Mouse (Mus musculus): ENCODE measurements around the gene Il23r.

Il23r gene

DNA sequence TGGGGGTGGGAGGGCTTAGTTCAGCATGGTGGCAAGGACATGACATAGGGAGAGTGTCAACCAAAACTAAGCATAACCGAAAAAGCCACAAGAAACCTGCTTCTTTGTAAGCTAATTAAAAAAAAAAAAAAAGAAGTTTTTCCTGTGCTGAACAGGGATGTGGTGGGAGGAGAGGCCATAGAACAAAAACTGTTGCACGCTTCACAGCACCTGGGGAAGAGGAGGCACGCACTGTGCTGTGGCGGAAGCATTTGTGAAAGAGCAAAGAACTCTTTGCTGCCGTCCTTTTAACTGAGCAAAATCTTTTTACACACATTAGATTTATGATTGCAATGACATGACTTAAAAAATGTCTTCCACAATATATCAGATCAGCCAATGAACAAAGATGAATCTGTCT lies 69.9 kb downstream of the Il23r start:
- DNase-seq, result no peak

DNA sequence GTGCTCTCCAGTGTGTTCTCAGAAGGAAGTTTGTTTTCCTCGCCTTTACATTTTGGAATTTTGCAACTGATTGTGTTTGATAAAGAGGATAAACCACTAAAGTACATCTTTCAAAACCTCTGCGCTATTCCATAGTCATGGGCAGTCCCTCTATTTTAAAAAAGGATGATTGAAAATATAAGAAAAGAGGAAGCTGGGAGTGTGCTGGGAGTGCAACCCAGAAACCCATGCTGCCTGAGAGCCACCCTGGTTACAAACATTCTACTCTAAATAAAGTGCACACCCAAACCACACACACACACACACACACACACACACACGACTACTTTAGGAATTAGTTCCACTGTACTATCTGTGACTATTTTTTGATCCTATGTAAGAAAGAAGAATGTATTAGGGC lies 75.1 kb downstream of the Il23r start:
- DNase-seq, result no peak

DNA sequence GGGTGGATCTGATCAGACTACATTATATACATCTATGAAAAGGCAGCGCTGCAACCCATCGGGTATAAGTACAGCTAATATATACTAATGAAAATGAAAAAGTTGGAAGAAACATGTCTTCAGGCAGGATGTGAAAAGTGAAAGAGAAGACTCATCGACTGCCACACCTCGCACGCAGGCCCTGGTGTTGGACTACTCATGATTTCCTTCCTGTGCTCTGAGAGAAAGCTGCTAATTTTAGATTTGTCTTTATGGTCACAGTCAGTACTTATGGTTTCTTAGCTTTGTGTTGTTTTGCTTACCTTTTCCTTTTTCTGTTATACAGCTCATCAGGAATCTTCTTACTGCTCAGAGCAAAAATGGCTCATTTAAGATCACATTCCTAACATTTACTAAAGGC lies 76.4 kb downstream of the Il23r start:
- no peak for DNase-seq

DNA sequence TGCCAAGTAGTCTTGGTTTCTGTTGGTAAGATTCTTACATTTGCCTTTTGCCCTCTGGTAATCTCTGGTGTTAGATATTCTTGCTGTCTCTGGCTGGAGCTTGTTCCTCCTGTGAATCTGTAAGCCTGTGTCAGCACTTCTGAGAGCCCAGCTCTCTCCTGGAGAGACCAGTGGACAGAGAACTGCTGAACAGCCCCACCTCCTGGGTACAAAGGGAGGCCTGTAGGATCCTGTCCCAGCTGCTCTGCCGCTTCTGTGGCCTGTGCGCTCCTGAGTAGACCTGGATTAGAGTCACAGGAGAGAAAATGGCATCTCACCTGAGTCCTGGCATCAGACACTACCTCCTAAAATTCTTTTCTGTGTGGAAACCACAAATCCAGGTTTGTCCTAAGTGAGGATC lies 78.3 kb downstream of the Il23r start:
- DNase-seq, result peak; percentile 11 to 33

DNA sequence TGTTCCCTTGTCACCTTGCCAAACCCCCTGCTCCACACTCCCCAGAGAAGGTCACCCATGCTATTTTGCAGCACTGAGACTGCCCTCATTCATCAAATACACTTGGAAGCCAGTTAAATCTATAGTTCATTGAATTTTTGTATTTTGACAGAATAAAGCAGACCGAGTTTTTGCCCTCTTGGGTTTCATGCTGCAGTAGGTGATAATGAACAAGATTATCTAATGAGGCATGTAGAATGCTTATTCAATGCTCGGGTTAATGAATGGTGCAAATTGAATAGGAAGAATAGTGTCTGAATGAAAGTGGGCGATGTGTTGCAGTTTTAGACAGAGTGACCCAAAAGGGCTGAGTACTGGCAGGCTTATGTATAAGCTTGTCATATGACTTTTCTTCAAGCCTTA lies 86.4 kb downstream of the Il23r start:
- DNase-seq, result no peak

DNA sequence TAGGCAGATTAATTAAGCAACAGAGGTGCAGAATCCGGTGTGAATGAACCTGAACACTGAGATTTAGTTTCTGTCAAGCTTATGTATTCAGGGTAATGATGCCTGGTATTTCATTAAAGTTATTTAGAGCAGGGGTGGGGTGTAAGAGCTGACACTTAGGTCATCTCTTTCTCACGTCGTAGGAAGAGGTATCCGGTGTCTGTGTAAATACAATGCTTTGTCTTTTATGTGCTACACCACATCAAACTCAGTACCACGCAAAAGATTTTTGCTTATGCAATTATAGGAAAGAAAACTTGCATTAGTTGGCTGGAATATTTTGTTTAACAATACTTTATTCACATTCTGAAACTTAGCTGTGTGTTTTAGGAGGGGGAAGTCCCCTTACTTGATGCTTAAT lies 92.1 kb downstream of the Il23r start:
- no peak for DNase-seq

DNA sequence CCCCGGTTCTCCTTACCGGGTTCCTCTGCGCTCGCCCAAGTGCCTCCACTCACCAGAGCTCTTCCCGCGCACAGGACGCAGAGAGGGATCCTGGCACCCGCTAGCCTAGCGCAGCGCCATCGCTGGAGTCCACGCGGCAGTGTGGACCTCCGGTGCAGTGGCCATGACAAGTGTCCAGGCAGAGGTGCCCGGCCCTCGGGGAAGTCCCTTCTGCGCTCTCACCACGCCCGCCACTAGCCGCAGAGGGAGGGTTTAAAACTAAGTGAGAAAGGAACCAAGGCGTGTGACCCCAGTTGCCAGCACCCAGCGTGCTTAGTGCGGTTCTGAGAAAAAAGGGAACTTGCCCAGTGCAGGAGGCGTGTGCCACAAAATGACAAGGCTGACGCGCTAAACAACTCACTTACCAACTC lies 115.7 kb downstream of the Il23r start, which contains the start of gene Il12rb2:
Gene Il12rb2, minus strand, starts transcription at position 207 of the 410 bp plus-strand sequence.
- no peak for DNase-seq
